Mouse (Mus musculus) liver, embryonic 14.5 days (tissue): Measurements from ENCODE around the gene Cep164.

Source experiments
- CTCF ChIP-seq: IDR thresholded peaks from 2 replicates; pipeline ENCODE4 v1.5.1; 2016; ENCODE audit warnings: antibody characterized with exemption, low read depth, control low read depth
- EP300 ChIP-seq: IDR thresholded peaks from 2 replicates; pipeline ENCODE4 v1.6.1; 2016; ENCODE audit warnings: antibody characterized with exemption, low read depth

GRCm38 (mm10) chr9:45827663-45828290, 714 bp downstream of the Cep164 start:
- no peak for TF ChIP-seq EP300
- no peak for TF ChIP-seq CTCF
